In genomic region chr13:25115971-25116370, GRCm38 (mm10) we compare ENCODE assay signal across 8 mouse cellular contexts.
A peak's percentile ranks its signal among the peaks of the same experiment; 100 is the strongest.
DNase-seq lines count a peak whose midpoint lies in the region.

No protein-coding gene starts in this region.

- DNase-seq in left cerebral cortex, adult 18-20 months (ENCODE audit: low spot score in 2 of 2) = peak; percentile 20 to 34
- no peak for DNase-seq in left cerebral cortex, adult 8-10 months (ENCODE audit: low spot score in 2 of 2)
- DNase-seq in adrenal gland, postnatal 10 days = peak; percentile 55
- peak; percentile 45 for DNase-seq in embryo, embryonic 11.5 days (ENCODE audit: low read depth, low spot score)
- peak; percentile 14 to 57 for DNase-seq in heart, postnatal 14 days
- peak; percentile 33 for DNase-seq in layer of hippocampus, adult 9-10 months (ENCODE audit: low spot score)
- peak; percentile 29 to 40 for DNase-seq in lung, postnatal 4 days
- DNase-seq in skeletal muscle tissue, adult 2 months (ENCODE audit: low read depth, low spot score) = peak; percentile 13

- intact Hi-C loops in heart, postnatal 14 days (cut with DNase I) = loop anchor here (1.0 kb wide), 1 partner anchor 92 kb away; no protein-coding TSS in a partner anchor

Comparison
In these comparisons a context has a peak if more than half of its experiments do, and no peak if none do; other contexts are left out.
1. DNase-seq: peak in left cerebral cortex, adult 18-20 months (2 of 2), adrenal gland, postnatal 10 days (single experiment), embryo, embryonic 11.5 days (single experiment), heart, postnatal 14 days (2 of 2), layer of hippocampus, adult 9-10 months (single experiment), lung, postnatal 4 days (2 of 2) and skeletal muscle tissue, adult 2 months (single experiment); none in left cerebral cortex, adult 8-10 months (0 of 2).